Mouse (Mus musculus): ENCODE results near the gene Dmrt3.

- TF ChIP-seq CTCF (IDR thresholded peaks at IDR 0.05; ENCODE audit: low read depth, low read length) (no peak), POLR2A (IDR thresholded peaks at IDR 0.05; ENCODE audit: insufficient read depth, low read length) (no peak), EP300 (IDR thresholded peaks at IDR 0.05; ENCODE audit: insufficient read depth, low read depth, low read length) (no peak)
Measured at GRCm38 (mm10) chr19:25611876-25612805, 2.0 kb downstream of the Dmrt3 start.
